Mouse (Mus musculus): ENCODE measurements around the gene Gm21190.
"Not testable (repeated sequence)": the region's sequence is repeated elsewhere in the genome, so short reads cannot be mapped to it uniquely, and the experiment has no call there.

DNA sequence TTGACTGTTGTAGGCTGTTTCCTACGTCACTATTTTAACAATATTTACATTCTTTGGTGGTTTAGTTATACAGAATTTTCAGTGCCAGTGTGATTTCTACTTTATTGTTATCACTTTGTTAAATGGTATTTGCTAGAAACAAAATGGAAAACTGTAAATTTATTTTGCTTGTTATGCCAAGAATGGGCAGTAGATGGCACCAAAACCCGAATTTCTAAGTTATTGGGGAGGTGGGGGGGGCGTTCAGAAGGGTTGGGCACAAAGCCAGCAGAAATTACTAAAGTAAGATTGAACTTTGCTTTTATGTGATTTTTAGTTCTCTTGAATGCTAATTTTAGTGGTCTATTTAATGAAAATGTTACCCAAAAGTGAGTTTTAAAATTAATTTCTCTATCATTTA, 20.6 kb upstream of the Gm21190 start:
- TF ChIP-seq GATA1 (IDR thresholded peaks at IDR 0.05; ENCODE audit: borderline replicate concordance, low read length); FLI1 (IDR thresholded peaks at IDR 0.05; ENCODE audit: low read length): not testable (repeated sequence)

Data from megakaryocyte, embryonic 14.5 days (primary cell).